Mouse (Mus musculus) cerebellum, adult 18-20 months (tissue): Measurements from ENCODE around the gene Srpk2.
A peak's percentile ranks its signal among the peaks of the same experiment; 100 is the strongest.
"Not testable (repeated sequence)": the region's sequence is repeated elsewhere in the genome, so short reads cannot be mapped to it uniquely, and the experiment has no call there.

Experiments
- DNase-seq, 2 experiments: peaks; one replicate each; pipeline ENCODE4 v3.0.0; 2021

Srpk2 gene

DNA sequence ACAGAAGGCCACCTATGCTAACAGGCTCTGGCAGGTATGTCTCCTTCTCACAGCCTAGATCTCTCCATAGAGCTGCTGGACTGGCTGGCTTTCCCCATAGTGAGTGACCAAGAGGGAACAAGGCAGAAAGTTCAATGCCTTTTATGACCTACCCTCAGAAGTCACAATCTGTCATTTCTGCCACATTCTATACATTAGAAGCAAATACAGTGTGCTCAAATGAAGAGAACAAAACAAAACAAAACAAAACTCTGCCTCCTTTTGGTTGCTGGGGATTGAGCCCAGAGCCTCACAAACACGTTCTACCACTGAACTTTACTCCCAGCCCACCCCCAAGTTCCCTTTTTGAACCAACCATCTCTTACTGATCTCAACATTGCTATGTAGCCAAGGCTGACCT lies at the start of gene Srpk2:
TSS of gene Srpk2 (minus strand) at position 101 of the 400 bp plus-strand sequence.
- DNase-seq = no peak

DNA sequence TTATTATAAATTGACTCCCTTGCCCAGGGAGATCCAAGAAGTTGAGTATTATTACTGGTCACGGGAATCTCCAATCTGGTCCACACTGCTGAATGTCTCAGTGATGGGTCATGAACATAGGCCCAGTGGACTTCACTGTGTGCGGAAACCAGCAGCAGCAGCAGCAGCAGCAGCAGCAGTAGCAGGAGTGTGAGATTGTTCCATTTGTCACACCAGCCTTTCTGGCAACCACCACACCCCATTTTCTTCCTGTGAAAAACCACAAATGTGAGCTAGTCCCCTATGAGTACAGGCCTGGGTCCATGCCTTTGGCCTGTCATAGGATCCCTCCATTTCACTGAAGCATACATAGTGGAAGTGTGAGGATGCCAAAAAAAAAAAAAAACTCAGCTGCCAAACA lies 37.5 kb upstream of the Srpk2 start:
- no peak for DNase-seq

- DNase-seq = no peak
These were observed 34.5 kb upstream of the Srpk2 start for GRCm38 (mm10) chr5:23718881-23719328.

DNA sequence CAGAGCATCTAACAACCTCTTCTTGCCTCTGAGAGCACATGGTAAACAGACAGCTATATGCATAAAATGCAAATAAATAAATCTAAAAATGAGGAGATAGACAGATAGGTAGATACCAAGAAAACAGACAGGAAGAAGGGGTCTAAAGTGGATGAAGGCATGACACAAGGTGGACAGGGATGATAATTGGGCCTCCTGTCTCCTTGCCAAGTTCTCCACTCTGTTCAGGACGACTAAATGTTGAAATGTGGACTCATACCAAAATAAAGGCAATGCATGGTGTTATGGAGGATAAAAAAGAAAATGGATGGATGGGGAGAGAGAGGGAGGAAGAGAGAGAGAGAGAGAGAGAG lies 33.7 kb upstream of the Srpk2 start:
- DNase-seq = no peak

DNA sequence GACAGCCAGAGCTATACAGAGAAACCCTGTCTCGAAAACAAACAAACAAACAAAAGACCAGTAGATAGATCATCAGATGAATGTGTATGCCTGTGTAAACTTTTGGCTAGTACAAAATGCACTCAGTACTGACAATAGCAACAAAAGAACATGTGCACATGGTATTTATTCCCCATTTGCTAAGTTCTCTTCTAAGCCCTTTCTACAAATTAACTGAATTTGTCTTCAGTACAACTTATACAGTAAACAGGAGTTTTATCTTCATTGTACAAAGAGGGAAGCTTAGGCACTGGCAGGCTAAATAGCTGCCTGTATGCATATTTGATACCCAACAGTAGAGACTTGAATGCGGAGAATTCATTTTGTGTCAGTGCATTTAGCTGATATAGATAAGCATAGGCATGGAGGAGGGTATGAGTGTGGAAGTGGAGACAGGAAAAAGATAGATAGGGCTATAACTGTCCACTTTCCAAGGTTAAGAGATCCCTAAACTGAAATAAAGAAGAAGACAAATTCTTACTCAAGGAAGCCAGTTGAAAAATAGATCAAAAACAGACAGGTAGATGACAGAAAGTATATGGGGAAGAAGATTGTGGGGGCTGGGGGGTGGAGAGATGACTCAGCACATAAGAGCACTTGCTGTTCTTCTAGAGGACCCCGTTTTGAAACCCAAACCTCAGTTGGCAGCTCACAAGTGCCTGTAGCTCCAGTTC lies 33.2 kb upstream of the Srpk2 start:
- no peak for DNase-seq

GRCm38 (mm10) chr5:23713401-23714335 lies 29.3 kb upstream of the Srpk2 start:
- no peak for DNase-seq

DNA sequence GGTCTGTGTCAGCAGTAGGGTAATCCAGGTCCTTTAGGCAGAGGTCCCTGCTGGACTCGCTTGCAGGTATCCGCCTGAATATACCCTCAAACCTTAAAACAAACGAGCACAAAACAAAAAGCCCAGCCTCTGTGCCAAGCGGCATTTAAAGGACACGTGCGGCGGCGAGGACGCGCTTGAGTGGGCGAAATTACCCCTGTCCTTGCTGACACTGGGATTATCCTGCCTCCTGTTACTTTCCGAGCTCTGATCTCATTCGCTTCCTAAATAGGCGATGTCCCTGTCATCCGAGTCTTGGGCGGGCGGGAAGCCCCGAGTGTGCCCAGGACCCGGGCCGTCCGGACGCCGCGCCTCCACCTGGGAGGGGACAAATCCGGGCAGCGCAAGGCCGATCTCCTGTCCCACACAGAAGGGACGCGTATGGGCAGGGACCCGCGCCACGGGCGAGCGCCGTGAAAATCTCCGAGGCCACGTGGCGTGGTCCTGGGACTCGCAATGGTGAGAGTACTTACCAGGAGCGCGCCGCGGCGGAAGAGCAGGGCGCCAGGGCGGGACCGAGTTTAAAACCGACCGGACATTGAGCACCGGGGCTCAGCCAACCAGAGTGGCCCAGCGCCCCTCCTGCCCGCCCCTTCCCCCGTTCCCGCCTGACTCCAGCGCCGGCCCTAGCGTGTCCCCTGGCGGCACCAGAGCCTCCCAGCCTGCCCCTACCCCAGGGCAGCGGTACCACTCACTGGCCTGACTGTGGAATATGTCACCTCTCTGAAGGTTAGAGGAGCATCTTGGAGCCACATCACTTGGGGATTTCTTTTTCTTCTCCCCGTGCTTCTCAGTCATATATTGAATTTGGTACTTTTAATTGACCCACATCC lies 27.9 kb upstream of the Srpk2 start:
- peak; percentile 79 to 81 for DNase-seq

DNA sequence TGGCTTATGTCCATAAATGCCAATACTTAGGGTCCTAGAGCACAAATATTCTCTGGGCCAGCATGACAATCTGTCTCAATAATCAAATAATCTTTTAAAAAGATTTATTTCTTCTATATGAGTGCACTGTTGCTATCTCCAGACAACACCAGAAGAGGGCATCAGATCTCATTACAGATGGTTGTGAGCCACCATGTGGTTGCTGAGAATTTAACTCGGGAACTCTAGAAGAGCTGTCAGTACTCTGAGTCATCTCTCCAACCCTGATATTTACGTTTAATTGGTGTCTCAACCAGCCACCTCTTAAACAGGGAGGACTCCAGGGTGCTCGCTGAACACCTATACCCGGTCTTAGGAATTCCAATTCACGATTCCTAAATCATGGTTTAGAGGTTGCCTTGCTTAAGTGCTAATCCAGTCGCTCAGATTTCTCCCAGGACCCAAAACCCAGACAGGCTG lies 27.3 kb upstream of the Srpk2 start:
- peak; percentile 24 to 42 for DNase-seq

DNA sequence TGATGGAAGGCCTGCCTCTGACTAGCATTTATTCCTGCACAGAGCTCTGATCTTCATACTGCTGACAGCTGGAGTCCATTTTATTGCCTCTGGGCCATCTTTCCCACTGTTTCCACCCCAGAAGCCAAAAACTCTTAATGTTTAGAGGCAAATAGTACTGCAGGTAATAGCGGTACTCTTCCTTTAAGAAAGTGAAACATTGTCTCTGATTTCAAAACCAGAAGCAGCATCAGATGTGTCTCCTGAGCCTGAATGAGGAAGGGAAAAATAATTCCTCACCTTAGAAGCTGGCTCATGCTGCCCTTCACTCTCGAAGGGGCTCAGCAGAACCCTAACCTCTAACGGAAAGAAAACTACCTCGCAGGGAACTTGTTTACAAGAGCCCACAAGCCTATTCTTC lies 26.8 kb upstream of the Srpk2 start:
- no peak for DNase-seq

DNA sequence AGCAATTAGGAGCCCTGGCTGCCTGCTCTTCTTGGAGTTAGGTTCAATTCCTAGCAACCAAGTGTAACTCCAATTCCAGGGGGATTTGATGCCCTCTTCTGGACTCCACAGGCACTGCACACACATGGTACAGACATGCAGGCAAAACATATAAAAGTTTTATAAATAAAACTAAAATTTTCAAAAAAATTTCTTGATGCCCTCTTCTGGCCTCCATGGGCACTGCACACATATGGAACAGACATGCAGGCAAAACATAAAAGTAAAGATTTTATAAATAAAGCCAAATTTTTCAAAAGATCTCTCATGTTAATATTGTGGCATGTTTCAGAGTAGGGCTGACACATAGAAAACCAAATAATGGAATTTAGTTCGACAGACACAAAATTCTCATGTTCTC lies 25.2 kb upstream of the Srpk2 start:
- no peak for DNase-seq

- not testable (repeated sequence) for DNase-seq
These were observed 22.5 kb upstream of the Srpk2 start for GRCm38 (mm10) chr5:23706601-23707597.

DNA sequence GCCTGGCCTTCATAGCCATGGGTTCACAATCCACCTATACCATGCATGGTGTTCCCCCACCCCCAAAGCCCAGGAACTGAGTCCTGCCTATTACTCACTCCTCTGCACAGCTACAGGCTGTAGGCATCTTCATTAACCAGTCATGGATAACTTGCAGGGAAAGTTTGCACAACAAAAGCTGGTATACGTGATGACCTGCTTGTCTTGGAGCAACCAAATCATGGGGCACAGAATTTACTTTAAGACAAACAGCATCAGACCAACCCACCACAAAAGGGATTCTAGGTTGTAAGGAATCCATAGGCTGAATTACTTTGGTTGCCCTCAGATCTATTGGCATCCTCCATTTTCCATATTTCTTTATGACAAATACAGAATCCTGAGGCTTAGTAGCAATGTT lies 13.0 kb upstream of the Srpk2 start:
- no peak for DNase-seq

GRCm38 (mm10) chr5:23683431-23683830 lies 986 bp downstream of the Srpk2 start:
- DNase-seq = no peak

DNA sequence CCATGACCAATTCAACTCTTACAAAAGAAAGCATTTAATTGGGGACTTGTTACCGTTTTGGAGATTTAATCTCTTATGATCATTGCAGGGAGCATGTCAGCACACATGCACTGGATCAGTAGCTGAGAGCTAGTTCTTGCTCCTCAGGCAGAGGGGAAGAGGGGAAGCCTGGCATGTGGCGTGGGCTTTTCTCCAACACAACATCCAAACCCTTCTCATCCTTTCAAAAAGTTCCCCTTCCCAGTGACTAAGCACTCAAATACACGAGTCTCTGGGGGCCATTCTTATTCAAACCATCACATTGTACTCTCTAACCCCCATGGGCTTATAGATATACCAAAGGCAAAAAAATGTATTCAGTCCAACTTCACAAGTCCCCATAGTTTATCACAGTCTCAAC lies 5.4 kb downstream of the Srpk2 start:
- DNase-seq = no peak

GRCm38 (mm10) chr5:23677883-23678282 lies 6.5 kb downstream of the Srpk2 start:
- DNase-seq = no peak

DNA sequence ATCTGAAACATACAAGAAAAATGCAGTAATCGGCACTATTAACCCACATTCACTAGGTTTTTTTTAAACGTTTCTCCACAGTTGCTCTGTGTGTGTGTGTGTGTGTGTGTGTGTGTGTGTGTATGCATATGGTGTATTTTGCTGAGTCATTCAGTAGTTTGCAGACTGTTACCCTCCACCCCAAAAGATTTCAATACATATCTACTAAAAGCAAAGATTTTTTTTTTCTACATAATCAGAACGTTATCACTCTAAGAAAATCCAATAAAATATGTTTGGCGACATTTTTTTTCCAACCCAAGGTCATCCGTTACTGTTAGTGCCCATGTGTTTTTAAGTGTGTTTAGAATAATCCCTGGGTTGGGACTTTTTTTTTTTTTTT lies 7.4 kb downstream of the Srpk2 start:
- DNase-seq = no peak

DNA sequence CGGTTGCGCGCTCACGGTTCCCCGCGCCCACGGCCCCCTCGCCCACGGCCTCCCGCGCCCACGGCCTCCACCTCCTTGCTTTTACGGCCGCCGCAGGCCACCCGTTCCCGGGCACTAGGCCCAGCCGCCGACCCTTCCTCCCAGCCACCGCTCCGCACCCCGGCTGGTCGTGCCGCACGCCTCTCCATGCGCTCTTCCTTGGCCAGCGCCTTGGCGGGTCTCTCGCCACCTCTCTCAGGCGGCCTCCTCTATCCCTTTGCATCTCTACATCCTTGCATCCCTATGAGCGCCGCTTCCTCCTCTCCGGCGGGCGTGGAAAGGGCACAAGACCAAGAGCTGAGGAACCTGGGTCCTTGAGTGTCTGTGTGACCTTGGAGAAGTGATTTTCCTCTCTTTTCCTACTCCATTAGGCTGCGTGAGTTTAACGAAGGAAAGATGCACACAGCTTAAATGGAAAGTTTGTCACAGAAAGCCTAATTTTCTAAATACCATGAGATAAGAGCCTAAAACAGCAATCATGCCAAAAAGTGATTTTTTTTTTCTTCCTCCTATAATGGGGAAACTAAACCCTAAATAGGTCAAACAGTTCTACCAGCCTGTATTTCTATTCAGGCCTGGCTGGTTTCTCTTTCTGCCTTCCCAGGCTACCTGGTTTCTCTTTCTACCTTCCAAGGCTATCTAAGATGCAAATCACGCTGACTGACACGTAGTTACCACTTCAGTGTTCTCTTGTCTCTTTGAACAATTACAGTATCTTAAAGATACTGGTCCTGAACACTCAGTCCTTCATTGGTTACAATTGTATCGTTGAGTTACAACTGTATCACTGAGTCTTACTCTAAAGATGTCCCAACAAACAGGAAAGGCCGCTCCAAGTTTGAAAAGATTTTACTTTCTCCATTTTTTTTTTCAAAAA lies 8.0 kb downstream of the Srpk2 start:
- peak; percentile 58 to 60 for DNase-seq

- peak; percentile 63 to 79 for DNase-seq
These were observed 8.8 kb downstream of the Srpk2 start for GRCm38 (mm10) chr5:23675499-23676155.

DNA sequence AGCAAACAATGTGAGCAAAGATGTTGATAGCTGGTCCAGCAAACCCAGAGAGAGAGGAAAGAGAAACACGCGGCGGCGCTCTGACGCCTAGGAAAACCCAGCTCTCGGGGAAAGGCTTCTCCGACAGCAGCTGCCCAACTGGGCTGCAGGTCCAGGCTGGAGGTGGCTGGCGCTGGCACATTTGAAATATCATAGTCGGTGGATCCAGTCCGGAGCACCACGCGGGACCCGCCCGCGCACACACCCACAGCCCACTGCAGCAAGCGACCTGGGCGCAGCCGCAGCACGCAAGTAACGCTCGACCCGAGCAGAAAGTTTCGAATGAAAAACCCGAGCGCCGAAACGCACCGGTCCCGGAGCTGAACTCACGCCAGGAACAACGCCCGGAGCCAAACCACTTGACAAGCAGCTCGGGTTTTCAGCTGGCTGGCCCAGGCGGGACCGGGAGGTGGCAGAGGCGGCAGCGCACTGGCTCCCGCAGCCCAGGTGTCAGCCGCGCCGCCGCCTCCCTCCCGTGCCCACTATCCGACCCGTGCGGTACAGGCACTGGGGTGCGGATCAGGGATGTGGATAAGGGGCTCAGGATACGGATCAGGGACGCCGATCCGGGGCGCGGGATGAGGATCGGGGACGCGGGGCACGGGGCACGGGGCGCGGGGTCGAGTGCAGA lies 9.5 kb downstream of the Srpk2 start:
- peak; percentile 66 to 68 for DNase-seq
